Mouse (Mus musculus) megakaryocyte, adult 5-6 weeks (primary cell): Measurements from ENCODE around the gene Tusc2. TPM values are rescaled to one million over a fixed set of nuclear protein-coding genes. Genes with fewer than 3 reads are reported as not detected.
"Not testable (repeated sequence)": the region's sequence is repeated elsewhere in the genome, so short reads cannot be mapped to it uniquely, and the experiment has no call there.

Experiments
- ATAC-seq: 2 replicates; pipeline ENCODE4 v1.8.0; 2016; ENCODE audit warnings: mild to moderate bottlenecking, inconsistent platforms; ENCODE audit not compliant: poor library complexity, severe bottlenecking
- total RNA-seq, 2 experiments: library from RNA; stranded (forward) in 1 of 2; stranded (reverse) in 1 of 2; fragments of 153-499, 151-499 nt in 1 of 2; fragments of 221-1000, 200-1000 nt in 1 of 2; gene quantifications; 2 replicates each; pipeline versions ENCODE4 v1.2.3 to v1.2.4; 2015 to 2017

The Tusc2 gene
- total RNA-seq, 2 experiments from 2014 or later = 10.8 to 12.2 TPM

- no peak for ATAC-seq
These were observed 18.3 kb upstream of the Tusc2 start for GRCm38 (mm10) chr9:107544729-107545128.

- no peak for ATAC-seq
These were observed 17.9 kb upstream of the Tusc2 start for GRCm38 (mm10) chr9:107545199-107545598.

GRCm38 (mm10) chr9:107545602-107546001 is 17.5 kb upstream of the Tusc2 start:
- peak; percentile 19; the same call in 1 of the 2 replicates for ATAC-seq

GRCm38 (mm10) chr9:107547026-107547425 is 16.0 kb upstream of the Tusc2 start, which contains the start of gene Zmynd10:
Gene Zmynd10 (plus strand): TSS chr9:107547298.
- ATAC-seq = peak; percentile 45

GRCm38 (mm10) chr9:107547957-107548356 is 15.1 kb upstream of the Tusc2 start:
- ATAC-seq = 0 out of 2 replicates have a peak, but pooled peaks have one; percentile 3

- ATAC-seq = no peak
These were observed 14.2 kb upstream of the Tusc2 start for GRCm38 (mm10) chr9:107548820-107549219.

GRCm38 (mm10) chr9:107549297-107550074 is 13.6 kb upstream of the Tusc2 start:
- ATAC-seq = no peak

- ATAC-seq = no peak
These were observed 12.5 kb upstream of the Tusc2 start for GRCm38 (mm10) chr9:107550491-107551116.

- ATAC-seq = peak; percentile 25
These were observed 11.8 kb upstream of the Tusc2 start, which contains the start of gene Rassf1 for GRCm38 (mm10) chr9:107551117-107551889. Gene Rassf1 (plus strand): TSS chr9:107551555.

GRCm38 (mm10) chr9:107551890-107552355 is 11.1 kb upstream of the Tusc2 start:
- ATAC-seq = no peak

GRCm38 (mm10) chr9:107552690-107553393 is 10.2 kb upstream of the Tusc2 start:
- no peak for ATAC-seq

- no peak for ATAC-seq
These were observed 9.3 kb upstream of the Tusc2 start for GRCm38 (mm10) chr9:107553541-107554318.

GRCm38 (mm10) chr9:107554319-107554825 is 8.7 kb upstream of the Tusc2 start:
- peak; percentile 78 for ATAC-seq

GRCm38 (mm10) chr9:107555031-107555457 is 8.0 kb upstream of the Tusc2 start:
- peak; percentile 31 for ATAC-seq

- no peak for ATAC-seq
These were observed 7.4 kb upstream of the Tusc2 start for GRCm38 (mm10) chr9:107555701-107556100.

GRCm38 (mm10) chr9:107556346-107556745 is 6.7 kb upstream of the Tusc2 start:
- peak; percentile 17; the same call in 1 of the 2 replicates for ATAC-seq

GRCm38 (mm10) chr9:107565556-107565955 is 2.5 kb downstream of the Tusc2 start:
- not testable (repeated sequence) for ATAC-seq

GRCm38 (mm10) chr9:107566041-107566709 is 3.1 kb downstream of the Tusc2 start:
- peak; percentile 28; the same call in 1 of the 2 replicates for ATAC-seq

GRCm38 (mm10) chr9:107566855-107567254 is 3.8 kb downstream of the Tusc2 start:
- ATAC-seq = no peak
